Mouse (Mus musculus) cerebellum, postnatal 4 days (tissue): ENCODE data around the gene Csgalnact2.

ENCODE experiments used
- DNase-seq, 2 experiments: peaks; one replicate each; pipeline ENCODE4 v3.0.0; 2022; ENCODE audit warnings: low spot score in 2 of 2, mixed read lengths in 1 of 2

Gene Csgalnact2

DNA sequence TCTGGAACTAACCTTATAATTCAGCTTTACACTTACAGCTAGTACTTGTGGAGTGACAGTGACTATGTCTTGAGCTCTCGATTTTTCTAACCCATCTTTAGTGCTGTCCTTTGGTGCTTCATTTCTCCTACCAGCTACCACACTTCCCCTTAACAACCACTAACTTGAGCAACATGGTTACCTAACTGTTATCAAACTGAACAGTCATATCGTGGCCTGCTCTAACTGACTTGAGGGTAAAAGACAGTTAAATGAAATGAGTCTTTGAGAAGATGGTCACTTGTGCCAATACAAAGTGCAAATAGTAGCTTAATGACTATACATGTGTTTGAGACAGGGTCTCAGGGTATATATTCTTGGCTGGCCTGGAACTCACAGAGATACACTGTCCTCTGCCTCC is 1.8 kb downstream of the Csgalnact2 start:
- no peak for DNase-seq

DNA sequence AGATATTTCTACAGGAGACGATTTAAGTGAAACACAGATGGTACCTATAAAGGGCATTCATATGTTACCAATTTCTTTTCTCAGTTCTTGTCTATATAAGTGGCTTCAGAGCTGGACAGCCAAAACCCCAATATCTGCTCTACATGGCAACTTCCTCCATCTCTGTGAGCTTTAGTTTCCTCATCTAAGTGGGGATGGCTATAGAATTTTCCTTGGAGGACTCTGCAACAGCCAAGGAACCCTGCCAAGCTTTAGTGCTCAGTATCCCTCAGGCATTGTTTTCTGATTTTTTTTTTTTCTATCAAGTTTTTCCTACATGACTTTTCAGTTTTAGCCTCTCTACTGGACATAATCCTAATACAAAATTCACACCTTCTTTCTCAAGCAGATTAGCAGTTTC is 4.5 kb downstream of the Csgalnact2 start:
- DNase-seq, result no peak

DNA sequence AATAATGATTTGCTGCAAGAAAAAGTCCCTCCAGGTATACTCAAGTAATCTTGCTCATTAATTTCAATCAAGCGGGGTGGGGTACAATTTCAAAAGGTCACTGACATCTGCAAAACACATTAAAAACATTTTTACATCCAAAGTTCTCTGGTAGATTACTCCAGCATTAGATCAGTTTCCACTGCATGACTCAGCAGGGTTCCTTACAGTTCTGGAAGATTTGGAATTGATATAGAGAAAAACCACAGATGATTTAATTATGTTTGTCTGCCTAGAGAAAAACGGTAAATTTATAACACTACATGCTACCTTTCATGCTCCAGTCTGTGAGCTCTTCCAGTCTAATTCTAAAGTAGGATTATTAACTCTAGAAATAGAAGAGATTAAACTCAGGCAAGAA is 8.9 kb downstream of the Csgalnact2 start:
- no peak for DNase-seq

DNA sequence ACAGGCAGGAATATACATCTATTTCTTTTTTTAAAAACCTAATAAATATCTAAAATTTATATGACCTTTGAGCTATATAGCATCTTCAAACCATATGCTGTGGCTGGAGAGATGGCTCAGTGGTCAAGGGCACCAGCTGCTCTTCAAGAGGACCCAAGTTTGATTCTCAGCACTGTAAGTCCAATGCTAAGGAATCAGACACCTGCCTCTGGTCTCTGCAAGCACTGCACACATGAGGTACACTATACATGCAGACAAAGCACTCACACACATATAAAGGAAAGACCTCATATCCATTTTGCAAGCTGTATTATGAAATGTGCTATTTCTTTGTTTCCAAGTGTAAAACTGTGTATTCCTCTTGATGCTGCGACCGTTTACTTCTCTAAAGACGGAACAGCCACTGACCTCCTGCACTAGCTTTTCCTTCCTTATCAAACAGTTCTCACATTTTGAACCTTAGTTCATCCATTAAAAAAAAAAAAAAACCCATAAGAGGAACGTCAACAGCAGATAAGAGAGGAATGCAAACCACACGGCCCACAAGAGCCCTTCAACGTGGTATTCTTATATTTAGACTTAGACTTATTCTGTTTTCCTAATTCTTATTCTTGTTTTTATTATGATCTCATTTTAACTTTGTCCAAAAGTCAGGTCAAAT is 11.0 kb downstream of the Csgalnact2 start:
- no peak for DNase-seq

DNA sequence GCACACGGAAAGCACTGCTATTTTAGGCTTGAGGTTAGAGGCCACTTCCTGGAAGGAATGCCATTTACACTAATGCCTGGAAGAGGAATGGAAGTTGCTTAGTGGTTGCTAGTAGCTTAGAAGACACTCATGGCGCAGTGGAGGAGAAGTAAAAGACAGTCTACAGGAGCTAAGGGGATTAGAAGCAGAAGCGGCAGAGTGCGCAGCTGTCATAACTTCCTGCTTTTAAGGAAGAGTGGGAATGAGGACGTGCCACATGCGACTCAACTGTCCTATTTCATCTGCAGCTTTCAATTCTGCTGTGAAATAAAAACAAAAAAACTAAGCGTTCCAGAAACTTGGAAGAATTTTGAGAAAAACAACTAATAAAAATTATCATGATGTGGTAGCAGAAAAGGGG is 11.7 kb downstream of the Csgalnact2 start:
- no peak for DNase-seq

DNA sequence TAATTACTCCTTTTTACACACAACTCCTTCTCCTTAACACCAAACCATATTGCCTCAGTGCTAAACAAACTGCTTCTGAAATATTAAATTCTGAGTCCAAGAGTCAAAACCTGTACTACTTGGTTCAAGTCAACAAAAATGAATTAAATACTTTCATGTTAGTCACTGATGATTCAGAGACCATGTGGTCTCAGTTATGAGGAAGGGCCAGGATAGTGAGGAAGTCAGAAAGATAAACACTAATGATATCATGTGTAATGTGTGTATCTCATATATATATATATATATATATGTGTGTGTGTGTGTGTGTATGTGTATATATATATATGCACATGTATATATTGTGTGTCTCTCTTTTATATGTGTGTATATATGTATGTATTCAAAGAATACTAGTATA is 12.4 kb downstream of the Csgalnact2 start:
- DNase-seq, result no peak

DNA sequence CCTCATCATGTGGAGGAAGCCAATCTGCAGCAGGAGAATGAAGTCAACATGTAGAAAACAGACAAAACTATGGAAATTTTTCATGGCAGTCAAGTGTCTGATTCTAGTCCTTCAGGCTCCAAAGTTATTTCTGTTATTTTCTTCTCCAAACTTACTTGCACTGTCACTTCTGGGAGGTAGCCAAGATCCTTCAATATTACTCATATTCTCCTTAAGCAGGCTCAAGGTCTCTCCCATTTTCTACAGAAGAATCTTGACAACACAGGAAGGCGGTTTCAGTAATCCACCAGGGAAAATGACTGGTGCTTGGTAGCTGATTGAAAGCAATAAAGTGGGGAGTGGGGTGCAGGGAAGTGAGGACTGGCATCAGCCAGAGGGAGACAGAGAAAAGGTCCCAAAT is 16.2 kb downstream of the Csgalnact2 start:
- no peak for DNase-seq

DNA sequence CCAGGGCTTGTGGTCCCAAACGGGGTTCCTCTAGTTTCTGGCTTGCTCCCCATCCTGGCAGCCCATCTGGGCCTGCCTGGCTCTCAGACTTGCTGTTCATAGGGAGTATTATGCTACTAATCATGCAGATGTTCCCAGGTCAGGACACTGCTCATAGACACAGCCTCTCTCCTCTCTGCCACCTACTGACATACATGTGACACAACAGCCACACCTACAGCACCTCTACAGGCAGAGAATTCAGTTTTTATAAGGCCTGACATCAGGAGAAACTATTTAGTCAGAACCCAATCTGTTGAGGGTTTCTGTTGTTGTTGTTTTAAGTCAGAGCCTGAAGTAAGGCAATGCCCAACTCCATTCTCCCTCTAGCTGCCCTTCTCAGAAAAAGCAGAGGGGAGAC is 27.1 kb downstream of the Csgalnact2 start:
- DNase-seq, result no peak

DNA sequence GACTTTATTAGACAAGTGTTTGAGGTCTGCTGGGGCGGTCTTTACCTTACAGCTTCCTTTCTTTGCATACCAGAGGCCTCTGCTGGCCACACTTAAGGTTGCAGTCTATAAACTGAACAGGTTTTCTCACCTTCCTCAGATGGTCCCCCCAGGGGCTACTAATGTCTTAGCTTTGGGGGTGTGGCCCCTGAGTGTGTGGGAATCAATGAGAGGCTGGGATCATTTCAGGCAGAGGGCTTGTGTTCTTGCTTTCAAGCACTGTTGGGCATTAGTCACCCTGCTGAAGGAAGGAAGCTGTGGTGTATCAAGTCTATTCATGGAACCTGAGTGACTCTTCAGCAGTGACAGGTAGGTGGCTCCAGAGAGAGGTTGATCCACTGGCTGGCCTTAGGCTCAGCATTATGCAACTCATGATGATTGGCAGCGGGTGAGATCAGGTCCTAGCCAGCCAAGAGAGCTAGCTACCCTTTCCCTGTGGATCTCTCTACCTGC is 39.6 kb downstream of the Csgalnact2 start:
- peak in 1 of 2 experiments; percentile 43 for DNase-seq

DNA sequence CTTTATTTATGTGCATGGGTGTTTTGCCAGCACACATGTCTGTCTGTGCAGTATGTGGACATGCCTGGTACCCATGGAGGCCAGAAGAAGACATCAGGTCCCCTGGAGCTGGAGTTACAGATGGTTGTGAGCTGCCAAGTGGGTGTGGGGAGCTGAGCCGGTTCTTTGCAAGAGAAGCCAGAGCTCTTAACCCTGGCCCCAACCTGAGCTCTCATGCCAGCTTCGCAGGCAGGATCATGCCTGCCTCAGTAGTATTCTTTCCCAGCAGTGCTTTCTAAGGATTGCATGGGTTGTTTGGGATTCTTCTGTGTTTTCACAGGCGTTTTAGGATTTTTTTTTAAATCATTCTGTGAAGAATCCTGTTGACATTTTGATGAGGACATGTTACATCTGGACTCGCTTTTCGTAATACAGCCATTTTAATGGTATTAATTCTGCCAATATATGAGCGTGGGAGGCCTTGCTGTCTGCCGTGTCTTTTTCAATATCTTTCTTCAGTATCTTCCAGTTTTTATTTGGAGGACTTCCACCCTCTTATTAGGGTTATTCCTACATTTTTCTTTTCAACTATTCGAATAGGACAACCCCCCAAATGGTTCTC is 41.1 kb downstream of the Csgalnact2 start:
- DNase-seq, result no peak

DNA sequence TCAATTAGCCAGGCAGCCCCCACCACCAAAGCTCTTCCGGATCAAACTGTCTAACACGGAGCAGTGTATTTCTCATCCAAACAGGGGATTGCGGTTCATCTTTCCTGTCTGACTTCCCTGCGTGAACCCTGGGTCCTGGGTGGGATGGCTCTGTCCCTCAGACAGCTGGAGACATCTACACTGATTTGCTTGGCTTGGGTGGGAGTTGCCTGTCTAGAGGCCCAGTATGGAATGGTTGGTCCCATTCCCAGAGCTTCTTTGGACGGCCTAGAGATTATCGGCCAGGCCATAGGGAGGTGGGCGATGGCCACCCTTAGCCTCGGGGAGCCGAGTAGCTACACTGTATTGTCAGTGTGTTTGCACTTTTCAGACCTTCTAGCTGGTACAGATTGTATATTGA is 48.1 kb downstream of the Csgalnact2 start:
- no peak for DNase-seq

DNA sequence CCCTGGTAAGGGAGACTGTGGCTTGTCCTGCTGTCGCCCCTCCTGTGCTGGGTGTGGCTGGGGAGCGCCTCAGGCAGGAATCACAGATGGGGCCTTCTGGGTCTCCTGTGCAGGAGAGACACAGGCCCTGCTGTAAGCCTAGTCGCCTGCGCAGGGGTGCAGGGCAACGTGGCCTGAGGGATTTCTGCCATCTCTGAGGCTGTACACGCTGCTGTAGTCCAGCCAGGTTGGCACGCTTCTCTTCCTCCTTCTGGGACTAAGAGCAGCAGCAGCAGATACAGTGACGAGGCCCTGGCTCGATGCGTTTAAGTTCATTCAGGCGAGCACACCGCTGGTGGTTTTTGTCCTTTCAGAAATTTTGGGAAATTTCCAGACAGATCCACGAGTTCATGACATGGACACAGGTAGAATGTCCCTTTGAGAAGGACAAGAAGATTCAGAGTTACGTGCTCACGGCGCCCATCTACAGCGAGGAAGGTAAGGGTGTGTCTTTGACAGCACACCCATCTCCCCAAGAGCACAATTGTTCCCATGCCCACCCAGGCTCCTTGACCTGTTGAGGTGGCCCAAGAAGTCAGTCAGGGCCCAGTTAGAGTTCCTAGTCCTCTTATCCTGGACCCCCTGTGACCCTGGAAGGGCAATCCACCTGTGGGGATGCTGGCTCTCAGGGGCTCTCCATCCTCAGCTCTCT is 50.0 kb downstream of the Csgalnact2 start:
- no peak for DNase-seq

DNA sequence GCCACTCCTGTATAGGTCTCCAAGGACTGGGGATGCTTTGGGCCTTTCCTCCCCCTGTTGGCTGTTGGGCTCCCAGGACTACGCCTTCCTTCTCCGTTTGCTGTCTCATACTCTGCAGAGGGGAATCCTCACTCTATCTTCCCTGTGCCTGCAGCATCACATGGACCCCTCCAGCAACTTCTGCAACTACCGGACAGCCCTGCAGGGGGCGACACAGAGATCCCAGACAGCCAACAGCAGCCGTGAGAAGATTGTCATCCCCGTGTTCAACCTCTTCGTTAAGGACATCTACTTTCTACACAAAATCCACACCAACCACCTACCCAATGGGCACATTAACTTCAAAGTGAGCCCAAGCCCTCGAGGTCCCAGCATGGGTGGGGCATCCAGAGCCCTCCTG is 51.0 kb downstream of the Csgalnact2 start:
- no peak for DNase-seq

DNA sequence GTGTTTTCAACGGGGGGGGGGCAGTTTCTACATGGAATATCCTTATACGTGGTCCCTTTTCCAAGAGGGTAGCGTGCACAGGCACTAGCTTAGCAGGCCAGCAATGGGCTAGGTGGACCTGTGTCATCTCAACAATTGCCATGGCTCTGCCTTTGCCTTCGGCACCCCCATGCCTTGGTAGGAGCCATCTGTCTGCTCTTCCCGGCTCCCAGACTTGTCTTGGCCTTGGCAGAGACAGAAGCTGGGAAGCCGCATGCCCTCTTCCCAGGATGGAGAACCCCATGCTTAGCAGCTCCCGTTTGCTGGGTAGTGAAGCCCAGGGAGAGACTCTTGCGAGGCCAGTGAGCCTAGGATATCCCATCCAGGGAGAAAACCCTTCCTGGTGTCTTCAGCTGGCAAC is 54.3 kb downstream of the Csgalnact2 start:
- DNase-seq, result no peak

DNA sequence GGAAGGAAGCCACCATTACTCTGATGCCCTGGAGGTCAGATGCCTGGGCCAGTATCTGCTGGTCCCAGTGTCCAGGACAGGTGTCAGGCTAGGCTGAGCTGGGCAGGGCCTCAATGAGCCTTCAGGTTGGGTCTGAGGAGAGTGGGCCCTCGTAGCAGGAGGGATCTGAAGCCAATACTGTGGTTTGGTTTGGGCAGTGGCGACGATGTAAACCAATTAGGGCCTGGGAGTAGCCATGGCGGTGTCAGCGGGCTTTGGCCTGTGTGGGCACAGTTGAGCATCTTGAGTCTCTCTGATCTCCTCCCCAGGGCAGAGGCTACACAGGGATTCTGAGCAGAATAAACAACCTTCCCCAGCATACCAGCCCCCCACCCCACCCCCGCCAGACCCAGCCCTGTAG is 55.3 kb downstream of the Csgalnact2 start:
- DNase-seq, result no peak

DNA sequence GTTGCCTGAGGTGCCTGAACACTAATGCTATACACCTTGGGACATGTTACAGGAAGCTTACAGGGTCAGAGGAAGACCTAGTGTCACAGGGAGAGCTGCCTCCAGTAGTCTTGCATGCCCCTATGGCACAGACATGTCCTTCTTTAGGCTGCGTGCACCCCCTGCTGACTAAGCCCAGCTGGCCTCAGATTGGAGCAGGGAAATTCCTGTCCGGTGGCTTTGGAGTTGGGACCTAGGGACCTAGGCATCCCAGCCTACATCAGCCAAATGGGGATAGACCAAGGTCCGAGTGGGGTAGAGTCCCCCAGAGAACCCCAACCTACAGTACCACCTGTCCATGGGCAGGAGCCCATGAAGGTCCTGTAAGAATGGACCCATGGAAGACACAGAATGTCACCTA is 56.6 kb downstream of the Csgalnact2 start:
- DNase-seq, result no peak

DNA sequence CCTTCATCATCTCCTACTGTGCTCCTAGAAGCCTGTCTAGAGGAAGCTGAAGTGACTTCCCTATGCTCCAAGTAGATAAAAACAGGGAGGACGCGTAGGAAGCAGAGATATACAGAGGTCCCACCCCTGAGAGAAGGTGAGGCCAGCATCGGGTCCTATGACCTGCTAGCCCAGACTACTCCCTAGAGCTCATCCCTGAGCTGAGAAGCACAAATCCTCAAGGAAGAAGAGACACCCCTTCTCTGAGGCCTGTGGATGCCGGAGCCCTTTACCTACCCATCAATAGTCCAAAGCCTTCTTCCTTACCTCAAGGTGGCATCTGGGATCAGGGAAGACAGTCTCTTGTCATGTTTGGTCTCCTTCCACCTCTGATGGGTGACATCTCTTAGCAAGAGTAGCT is 58.2 kb downstream of the Csgalnact2 start:
- no peak for DNase-seq

DNA sequence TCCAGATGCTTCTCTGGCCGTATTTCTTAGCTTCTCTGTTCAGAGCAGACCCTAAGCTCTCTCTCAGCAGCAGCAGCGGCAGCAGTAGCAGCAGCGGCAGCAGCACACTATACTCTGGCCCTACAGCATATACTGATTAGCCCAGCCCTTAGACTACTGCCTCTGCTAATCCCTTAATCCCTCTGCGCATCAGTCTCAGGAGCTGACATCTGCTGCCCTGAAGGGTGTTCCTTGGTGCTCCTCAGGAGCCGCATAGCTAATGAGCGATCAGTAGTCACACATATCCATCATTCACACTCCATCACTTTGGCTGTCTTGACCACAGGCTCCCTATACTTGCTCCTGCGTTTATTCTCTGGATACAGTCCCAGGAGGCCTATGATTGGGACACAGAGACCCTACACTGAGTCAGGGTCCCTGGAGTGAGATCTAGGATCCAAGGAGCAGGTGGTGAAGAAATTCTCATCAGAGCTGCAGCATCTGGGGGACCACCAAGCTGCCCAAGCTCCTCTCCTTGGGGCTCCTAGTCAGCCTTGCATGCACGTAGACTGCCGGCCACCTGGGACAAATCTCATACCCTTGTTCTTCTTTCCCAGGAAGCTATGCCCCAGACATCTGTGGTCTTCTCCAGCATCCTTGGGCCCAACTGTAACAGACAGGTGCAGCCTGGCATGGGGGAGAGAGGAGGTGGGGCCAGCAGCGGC is 59.0 kb downstream of the Csgalnact2 start:
- DNase-seq, result no peak

DNA sequence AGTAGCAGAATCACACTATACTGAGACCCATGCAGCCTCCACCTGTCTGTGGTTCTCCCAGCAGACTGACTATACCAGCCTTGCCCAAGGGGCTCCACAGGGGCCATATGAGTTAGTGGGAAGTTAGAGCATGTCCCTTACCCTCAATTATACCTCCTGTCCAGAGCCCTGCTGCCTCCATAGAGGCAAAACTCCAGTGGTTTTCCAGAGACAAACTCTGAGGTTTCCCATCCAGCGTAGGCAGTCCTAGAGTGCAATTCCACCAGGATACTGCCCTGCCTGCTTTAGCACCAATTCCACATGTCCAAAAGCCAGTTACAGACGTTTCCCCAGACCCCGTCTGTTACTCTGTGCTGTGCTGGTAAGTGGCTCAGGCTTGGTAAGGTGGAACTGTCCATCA is 59.6 kb downstream of the Csgalnact2 start:
- no peak for DNase-seq

DNA sequence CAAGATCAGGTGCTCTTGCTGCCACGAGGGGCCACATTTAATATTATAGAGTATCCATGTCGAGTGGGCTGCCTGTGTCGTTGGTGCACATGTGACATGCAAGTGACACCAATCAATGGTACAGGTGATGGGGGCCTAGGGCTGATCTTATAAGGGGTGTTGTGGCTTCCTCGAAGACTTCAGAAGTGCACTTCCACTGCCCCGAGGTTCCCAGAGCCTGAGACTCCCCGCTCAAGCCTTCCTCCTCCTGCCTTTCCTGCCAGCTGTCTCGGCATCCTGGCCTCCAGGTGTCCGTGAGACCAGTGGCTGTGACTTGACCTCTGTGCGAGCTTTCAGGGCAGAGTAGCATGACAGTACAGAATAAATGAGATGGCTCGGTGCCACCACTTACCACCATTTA is 60.2 kb downstream of the Csgalnact2 start:
- no peak for DNase-seq

DNA sequence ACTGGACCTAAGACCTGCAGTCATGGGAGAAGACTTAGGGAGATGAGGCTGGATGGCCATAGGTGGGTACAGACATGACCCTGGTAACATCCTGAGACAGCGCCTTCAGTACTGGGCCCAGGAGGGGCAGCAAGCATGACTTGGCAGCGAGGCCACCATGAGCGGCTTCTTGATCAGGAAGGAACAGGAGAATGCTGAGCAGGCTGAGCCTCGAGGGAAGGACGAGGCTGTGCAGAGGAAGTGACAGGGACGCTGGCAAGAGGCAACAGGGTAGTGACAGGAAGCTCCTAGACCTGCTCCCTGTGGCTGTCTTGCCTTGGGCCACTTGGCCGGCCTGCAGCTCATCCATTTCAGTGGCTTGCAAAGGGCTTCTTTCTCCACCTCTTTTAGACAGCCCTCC is 61.5 kb downstream of the Csgalnact2 start:
- DNase-seq, result no peak

DNA sequence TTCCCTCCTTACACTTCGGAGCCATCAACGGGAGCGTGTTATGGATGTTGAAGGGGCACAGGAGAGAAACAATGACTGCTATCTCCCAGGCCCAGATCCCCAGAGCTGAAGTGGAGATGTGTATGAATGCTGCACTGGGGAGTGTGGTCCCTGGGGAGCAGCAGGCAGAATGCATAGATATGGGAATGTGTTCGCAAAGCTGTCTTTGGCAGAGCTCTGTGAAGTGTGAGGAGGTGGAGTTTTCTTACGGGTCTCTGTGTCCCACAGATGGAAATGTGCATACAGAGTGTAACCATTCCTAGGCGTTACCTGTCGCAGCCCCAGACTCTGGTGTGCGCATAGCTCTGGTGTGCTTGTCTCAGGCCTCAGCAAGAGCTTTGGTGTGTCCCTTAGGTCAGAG is 62.2 kb downstream of the Csgalnact2 start:
- no peak for DNase-seq

DNA sequence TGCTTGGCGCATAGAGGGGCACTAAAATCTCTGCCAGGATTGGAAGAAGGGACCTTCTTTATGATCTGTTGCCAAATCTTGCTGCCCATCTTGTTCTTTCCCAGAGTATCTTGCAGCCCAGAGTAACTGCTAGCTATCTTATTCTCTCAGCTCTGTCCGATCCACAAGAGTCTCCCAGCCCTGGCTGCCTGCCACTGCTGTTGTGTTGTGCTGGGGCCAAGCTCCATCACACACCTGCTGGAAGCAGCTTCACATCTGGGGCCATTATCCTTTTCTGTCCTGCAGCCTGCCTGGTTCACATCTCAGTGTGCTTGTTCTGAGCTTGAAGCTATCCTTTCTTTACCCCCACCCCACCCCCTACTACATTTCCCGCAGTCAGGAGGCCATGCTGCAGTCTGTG is 62.7 kb downstream of the Csgalnact2 start:
- no peak for DNase-seq
